Mouse (Mus musculus): Measurements from ENCODE around the gene Diexf. TPM values are rescaled to one million over a fixed set of nuclear protein-coding genes. Genes with fewer than 3 reads are reported as not detected.

The Diexf gene
- polyA plus RNA-seq, 1 experiment from 2014 or later, result 8.7 TPM

DNA sequence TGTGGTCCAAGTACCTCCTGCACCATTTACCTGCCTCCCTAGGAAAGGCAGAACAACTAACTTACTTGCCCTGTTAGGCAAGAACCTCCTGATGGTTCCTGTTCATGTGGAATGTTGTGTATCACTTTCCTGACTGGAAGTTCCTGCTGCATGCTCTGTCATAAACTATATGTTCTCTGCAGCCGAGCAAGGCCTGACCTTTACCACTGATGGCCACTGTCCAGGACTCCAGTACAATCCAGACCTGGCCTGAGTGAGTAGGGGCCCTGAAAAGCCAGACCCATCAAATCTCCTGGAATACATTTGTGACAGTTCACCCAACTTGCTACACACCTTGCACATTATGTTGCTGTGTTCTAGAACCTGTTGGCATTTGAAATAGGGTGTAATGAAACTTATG, 37.3 kb downstream of the Diexf start:
- Histone ChIP-seq H3K27me3 (ENCODE audit: insufficient read depth, poor library complexity, severe bottlenecking) (no peaks in the 10 kb centered on the region), H3K4me3 (no peak overlapping the region), H3K27ac (no peak overlapping the region), H3K4me1 (no peaks in the 10 kb centered on the region), H3K36me3 (no peaks in the 10 kb centered on the region), H3K9me3 (no peaks in the 10 kb centered on the region)
- DNase-seq (ENCODE audit: low spot score), result no peak
- WGBS, result 69% methylated on average over 1 of the region's 1 CpGs

DNA sequence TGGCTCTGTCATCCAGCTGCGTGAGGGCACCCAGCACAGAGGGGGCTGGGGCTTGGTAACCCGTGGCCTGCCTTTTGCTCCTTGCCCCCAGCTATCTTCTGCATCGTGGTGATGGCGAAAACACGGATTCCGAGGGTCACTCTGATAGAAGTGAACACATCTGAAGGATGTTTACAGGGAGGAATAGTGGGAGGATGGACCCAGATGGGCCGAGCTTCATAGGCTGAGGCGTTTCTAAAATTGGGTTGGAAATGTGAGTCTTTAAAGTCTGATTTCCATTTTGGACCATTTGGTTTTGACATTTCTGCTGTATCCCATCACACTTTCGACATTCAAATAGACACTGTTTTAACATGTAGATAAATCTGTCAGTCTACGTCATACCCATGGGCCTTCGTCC, 39.2 kb downstream of the Diexf start:
- Histone ChIP-seq H3K4me3 (no peak overlapping the region), H3K27me3 (ENCODE audit: insufficient read depth, poor library complexity, severe bottlenecking) (no peaks in the 10 kb centered on the region), H3K9me3 (no peaks in the 10 kb centered on the region), H3K27ac (no peak overlapping the region), H3K36me3 (no peaks in the 10 kb centered on the region), H3K4me1 (no peaks in the 10 kb centered on the region)
- WGBS, result 82% methylated on average over 11 of the region's 11 CpGs
- no peak for DNase-seq (ENCODE audit: low spot score)

DNA sequence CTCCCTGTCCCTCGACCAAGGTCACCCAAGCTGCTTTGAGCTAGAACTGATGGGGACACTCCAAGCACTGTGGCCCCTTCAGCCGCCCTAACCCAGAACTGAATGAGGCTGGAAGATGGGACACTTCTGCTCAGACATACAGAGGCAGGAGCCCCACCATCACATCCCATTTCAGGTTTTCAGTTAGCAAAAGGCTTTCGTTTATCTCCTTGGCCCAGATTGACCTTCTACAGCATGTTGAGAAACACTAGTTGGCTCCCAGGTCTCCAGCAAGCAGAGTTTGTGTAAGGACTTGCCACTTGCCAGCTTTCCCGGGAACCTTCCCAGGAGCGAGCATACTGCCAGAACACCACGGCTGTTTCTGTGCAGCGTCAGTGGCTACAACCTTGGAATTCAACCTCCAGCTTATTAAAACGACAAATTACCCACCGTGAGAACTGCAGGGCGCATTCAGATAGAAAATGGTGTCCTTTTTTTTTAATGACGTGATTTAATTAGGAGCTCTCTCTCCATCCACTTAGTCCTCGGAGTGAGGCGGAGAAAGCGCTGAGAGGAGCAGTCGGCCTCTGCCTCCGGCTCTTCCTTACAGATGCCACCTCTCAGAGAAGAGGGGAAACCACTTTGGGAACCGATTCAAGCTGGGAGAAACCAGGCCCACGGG, 39.7 kb downstream of the Diexf start:
- no peaks in the 10 kb centered on the region for H3K4me1 ChIP-seq
- no peak overlapping the region; the same call in 1 of the 2 replicates for H3K27ac ChIP-seq
- WGBS, result 74% methylated on average over 18 of the region's 18 CpGs
- no peaks in the 10 kb centered on the region for H3K27me3 ChIP-seq (ENCODE audit: insufficient read depth, poor library complexity, severe bottlenecking)
- no peaks in the 10 kb centered on the region for H3K9me3 ChIP-seq
- no peak for DNase-seq (ENCODE audit: low spot score)
- H3K36me3 ChIP-seq, result no peaks in the 10 kb centered on the region
- no peak overlapping the region for H3K4me3 ChIP-seq

DNA sequence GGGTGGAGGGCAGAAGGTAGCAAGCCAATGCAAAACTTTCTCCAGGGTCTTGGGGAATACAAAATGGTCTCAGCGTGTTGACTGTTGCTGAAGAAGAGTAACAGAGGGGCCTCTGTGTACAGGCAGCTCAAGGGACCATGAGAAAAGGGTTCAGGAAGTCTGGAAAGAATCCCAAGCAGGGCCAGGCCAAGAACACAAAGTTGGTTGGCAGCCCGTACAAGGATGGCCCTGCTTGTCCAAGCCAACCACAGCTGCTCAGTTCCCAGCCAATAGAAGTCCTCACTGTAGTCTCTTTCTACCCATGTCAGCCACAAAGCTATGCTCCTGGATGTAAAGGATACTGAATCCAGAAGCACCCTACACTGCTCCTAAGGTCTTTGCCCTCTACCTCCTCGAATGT, 40.4 kb downstream of the Diexf start:
- H3K4me3 ChIP-seq, result no peak overlapping the region
- 77% methylated on average over 3 of the region's 3 CpGs for WGBS
- no peaks in the 10 kb centered on the region for H3K27me3 ChIP-seq (ENCODE audit: insufficient read depth, poor library complexity, severe bottlenecking)
- no peaks in the 10 kb centered on the region for H3K4me1 ChIP-seq
- no peak for DNase-seq (ENCODE audit: low spot score)
- H3K27ac ChIP-seq, result no peak overlapping the region
- H3K36me3 ChIP-seq, result no peaks in the 10 kb centered on the region
- no peaks in the 10 kb centered on the region for H3K9me3 ChIP-seq

DNA sequence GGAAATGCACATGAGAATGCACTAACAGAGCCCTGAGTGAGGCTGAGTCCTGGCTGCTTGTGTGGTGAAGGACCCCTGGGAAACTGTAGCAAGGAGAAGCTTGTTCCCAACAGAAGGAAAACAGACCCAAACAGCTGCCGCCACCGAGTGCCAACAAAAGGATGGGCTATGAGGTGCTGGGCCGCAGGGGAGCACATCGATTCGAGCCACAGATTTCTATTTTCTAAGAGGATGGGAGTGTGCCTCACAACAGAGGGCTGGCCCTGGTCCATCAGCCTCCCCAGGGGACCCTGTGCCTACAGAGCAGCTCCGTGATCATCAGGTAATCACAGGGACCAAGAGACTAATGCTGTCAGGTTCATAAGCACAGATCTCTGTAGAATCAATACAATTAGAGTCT, 40.9 kb downstream of the Diexf start:
- no peaks in the 10 kb centered on the region for H3K36me3 ChIP-seq
- H3K9me3 ChIP-seq, result no peaks in the 10 kb centered on the region
- no peak overlapping the region for H3K4me3 ChIP-seq
- WGBS, result 86% methylated on average over 6 of the region's 6 CpGs
- no peaks in the 10 kb centered on the region for H3K4me1 ChIP-seq
- H3K27me3 ChIP-seq (ENCODE audit: insufficient read depth, poor library complexity, severe bottlenecking), result no peaks in the 10 kb centered on the region
- no peak for DNase-seq (ENCODE audit: low spot score)
- H3K27ac ChIP-seq, result no peak overlapping the region

DNA sequence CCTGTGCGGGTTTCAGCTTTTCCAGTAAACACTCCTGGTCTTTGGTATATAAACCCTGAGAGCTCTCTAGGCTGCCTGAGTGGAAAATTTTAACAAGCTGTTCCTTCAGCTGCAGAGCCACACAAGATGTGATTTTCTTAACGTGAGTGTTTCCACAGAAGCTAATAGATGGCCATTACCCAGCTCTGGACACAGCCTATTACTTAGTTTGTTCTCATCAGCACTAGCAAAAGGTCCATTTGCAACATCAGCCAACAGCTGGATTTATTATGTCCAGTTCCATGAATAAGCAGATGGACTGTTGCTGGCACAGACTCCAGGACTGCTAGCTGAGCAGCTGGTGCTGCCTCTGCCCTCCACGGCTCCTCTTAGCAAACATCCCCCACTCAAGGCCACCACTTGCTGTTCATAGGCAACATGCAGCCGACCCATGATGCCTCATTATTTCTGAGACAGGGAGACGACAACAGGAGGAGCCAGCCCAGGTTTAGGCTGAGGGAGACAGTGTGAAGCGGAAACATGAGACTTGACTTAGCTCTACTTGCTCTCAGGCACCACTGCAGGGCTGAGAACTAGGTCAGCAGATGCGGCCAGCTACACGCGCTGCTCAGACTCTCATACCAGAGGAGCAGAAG, 43.1 kb downstream of the Diexf start:
- no peak for DNase-seq (ENCODE audit: low spot score)

DNA sequence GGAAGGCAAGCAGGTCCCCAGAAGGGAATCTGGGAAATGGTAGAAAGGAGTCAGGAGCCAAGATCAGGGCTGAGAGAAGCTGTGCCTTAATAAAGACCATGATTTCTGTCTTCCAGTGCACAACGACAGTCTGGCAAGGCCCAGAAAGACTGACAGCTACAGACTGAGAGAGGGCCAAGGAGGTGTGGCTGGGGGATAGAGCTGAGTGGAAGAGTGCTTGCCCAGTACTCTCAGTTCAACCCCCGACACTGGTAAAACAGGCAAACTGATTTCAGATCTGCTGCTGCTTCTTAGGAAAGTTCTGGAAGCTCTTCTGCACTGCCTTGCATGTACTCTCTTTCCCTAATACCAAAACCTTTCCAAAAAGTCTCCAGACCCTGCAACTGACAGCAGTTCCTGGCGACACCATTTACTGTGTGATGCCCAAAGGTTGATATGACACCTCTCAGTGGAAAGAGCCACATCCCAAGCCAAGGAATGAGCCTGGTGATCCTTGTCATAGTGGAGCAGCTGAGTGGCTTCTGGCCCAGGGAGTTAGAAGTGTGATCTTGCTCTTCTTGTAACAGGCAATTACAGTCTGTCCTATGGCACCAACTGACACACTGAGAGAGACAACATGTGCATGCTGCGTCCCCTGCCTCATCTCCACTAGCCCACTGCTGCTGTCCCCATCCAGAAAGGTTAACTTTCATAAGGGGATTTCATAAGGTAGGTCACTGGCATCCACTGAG, 43.8 kb downstream of the Diexf start:
- no peak for DNase-seq (ENCODE audit: low spot score)
- no peaks in the 10 kb centered on the region for H3K36me3 ChIP-seq
- H3K27ac ChIP-seq, result no peak overlapping the region
- peaks cover 3% of the 10 kb centered on the region; the same call in 1 of the 2 replicates for H3K4me1 ChIP-seq
- H3K27me3 ChIP-seq (ENCODE audit: insufficient read depth, poor library complexity, severe bottlenecking), result no peaks in the 10 kb centered on the region; the same call in 1 of the 2 replicates
- H3K9me3 ChIP-seq, result no peaks in the 10 kb centered on the region
- WGBS, result 75% methylated on average over 4 of the region's 4 CpGs
- no peak overlapping the region for H3K4me3 ChIP-seq

More for the DNA sequence above, 43.1 kb downstream of the Diexf start:
- H3K4me1 ChIP-seq, result peaks cover 3% of the 10 kb centered on the region; the same call in 1 of the 2 replicates
- 67% methylated on average over 9 of the region's 9 CpGs for WGBS
- no peak overlapping the region for H3K4me3 ChIP-seq
- H3K9me3 ChIP-seq, result no peaks in the 10 kb centered on the region
- H3K36me3 ChIP-seq, result no peaks in the 10 kb centered on the region
- H3K27me3 ChIP-seq (ENCODE audit: insufficient read depth, poor library complexity, severe bottlenecking), result no peaks in the 10 kb centered on the region; the same call in 1 of the 2 replicates
- no peak overlapping the region for H3K27ac ChIP-seq

DNA sequence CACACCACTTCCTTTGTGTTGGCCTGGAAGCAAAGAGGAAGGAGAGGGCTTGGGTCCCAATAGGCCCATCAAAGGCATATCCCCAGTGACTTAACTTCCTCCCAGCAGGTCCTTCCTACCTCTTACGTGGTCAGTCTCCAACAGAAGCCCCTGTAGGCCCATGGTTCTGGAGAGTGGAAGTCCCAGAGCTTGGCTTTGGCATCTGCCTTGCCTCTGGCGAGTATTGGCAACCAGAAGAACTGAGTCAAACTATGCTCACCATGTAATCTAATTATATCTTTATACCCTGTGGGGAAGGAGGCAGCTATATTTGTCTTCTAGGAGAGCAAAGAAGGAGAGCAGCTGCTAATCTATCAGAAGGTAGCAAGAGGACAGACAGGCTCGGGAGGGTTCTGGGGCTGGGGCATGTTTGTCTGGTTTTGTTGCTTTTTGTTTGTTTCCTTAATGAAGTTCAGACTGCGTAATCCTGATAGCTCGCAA, 44.5 kb downstream of the Diexf start:
- no peak overlapping the region for H3K27ac ChIP-seq
- H3K4me3 ChIP-seq, result no peak overlapping the region
- WGBS, result 79% methylated on average over 5 of the region's 5 CpGs
- H3K9me3 ChIP-seq, result no peaks in the 10 kb centered on the region
- no peaks in the 10 kb centered on the region for H3K36me3 ChIP-seq
- DNase-seq (ENCODE audit: low spot score), result no peak
- peaks cover 3% of the 10 kb centered on the region; the same call in 1 of the 2 replicates for H3K4me1 ChIP-seq
- H3K27me3 ChIP-seq (ENCODE audit: insufficient read depth, poor library complexity, severe bottlenecking), result no peaks in the 10 kb centered on the region; the same call in 1 of the 2 replicates

DNA sequence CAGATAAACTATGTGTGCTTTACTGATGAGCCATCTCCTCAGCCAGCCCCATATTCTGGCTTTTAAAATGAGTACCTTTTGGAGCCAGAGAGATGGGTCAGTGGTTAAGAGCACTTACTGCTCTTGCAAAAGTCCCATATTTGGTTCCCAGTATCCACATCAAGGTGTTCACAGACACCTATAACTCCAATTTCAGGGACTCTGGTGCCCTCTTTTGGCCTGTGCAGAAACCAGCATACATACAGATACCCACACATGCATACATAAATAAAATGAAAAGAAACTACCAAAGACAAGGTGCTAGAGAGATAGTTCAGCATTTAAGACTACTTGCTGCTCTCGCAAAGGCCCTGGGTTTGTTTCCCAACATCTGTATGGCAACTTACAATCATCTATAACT, 46.1 kb downstream of the Diexf start:
- Histone ChIP-seq H3K4me1 (peaks cover 3% of the 10 kb centered on the region; the same call in 1 of the 2 replicates), H3K36me3 (no peaks in the 10 kb centered on the region), H3K9me3 (no peaks in the 10 kb centered on the region), H3K4me3 (no peak overlapping the region), H3K27ac (no peak overlapping the region), H3K27me3 (ENCODE audit: insufficient read depth, poor library complexity, severe bottlenecking) (no peaks in the 10 kb centered on the region; the same call in 1 of the 2 replicates)
- DNase-seq (ENCODE audit: low spot score), result no peak
- 82% methylated on average over 1 of the region's 1 CpGs for WGBS

DNA sequence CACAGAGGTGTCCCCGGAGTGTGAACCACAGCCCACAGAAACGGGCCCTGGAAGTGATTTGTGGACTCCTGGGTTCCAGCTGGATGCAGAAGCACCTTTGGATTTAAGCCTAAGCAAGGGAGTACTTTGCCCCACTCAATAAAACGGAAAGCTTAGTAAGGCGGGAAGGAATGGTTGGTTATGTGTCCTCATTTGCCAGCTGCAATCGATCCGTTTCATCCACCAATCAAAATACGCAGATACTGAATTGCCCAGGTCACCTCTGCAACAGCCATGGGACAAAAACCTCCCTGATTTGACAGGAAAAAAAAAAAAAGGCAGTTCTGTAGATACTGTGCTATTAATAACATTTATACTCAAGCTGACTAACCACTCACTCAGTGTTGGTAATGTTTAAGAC, 47.0 kb downstream of the Diexf start:
- H3K4me1 ChIP-seq, result peaks cover 3% of the 10 kb centered on the region; the same call in 1 of the 2 replicates
- H3K4me3 ChIP-seq, result no peak overlapping the region
- no peaks in the 10 kb centered on the region; the same call in 1 of the 2 replicates for H3K27me3 ChIP-seq (ENCODE audit: insufficient read depth, poor library complexity, severe bottlenecking)
- no peak for DNase-seq (ENCODE audit: low spot score)
- H3K27ac ChIP-seq, result no peak overlapping the region
- WGBS, result 87% methylated on average over 7 of the region's 7 CpGs
- H3K36me3 ChIP-seq, result no peaks in the 10 kb centered on the region
- no peaks in the 10 kb centered on the region for H3K9me3 ChIP-seq

DNA sequence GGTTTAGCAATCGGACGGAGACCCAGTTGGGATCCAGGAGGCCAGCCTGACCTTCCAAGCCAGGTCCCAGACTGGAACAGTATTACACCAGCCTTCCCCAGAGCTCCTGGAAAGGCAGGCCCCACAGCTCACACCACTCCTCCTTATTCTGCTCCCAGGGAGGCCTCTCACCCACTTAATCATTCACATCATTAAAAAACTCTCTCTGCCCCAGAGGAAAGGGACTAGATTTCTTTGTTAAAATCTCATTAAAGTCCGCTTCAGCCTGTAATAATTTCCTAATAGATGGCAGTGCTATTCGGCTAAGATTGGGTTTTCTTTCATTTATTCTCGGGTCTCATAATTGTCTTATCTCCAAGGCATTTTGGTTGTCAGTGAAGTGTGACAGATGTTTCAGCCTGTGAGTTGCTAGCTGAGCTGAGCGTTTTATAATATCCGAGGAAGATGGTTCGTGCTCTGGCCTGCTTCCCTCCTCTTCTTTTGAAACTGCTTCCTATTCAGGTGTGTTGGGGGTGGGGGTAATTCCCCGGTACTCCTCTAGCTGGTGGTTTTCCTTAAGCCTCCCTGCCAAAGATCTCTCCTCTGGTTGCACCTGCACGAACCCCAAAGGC, 47.7 kb downstream of the Diexf start:
- H3K4me1 ChIP-seq, result peaks cover 3% of the 10 kb centered on the region; the same call in 1 of the 2 replicates
- no peak overlapping the region for H3K4me3 ChIP-seq
- no peak overlapping the region for H3K27ac ChIP-seq
- no peaks in the 10 kb centered on the region; the same call in 1 of the 2 replicates for H3K27me3 ChIP-seq (ENCODE audit: insufficient read depth, poor library complexity, severe bottlenecking)
- 59% methylated on average over 10 of the region's 10 CpGs for WGBS
- DNase-seq (ENCODE audit: low spot score), result no peak
- no peaks in the 10 kb centered on the region for H3K36me3 ChIP-seq
- H3K9me3 ChIP-seq, result no peaks in the 10 kb centered on the region

DNA sequence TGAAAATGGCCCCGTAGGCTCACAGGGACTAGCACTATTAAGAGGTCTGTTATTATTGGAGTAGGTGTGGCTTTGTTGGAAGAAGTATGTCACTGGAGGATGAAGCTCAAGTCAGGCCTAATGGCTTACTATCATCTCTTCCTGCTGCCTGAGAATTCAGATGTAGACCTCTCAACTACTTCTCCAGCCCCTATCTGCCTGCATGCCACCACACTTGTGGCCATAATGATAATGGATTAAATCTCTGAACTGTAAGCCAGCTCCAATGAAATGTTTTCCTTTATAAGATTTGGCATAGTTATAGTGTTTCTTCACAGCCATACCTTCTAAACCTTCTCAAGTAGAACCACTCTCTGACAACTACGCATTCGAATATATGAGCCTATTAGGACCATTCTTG, 67.5 kb downstream of the Diexf start:
- 88% methylated on average over 3 of the region's 3 CpGs for WGBS
- Histone ChIP-seq H3K4me3 (no peak overlapping the region), H3K9me3 (no peaks in the 10 kb centered on the region), H3K27me3 (ENCODE audit: insufficient read depth, poor library complexity, severe bottlenecking) (no peaks in the 10 kb centered on the region), H3K36me3 (no peaks in the 10 kb centered on the region), H3K4me1 (no peaks in the 10 kb centered on the region), H3K27ac (no peak overlapping the region)
- no peak for DNase-seq (ENCODE audit: low spot score)

Data from heart, embryonic 10.5 days (tissue).